Mouse (Mus musculus): ENCODE data around the gene Mst1r.

GRCm38 (mm10) chr9:107923956-107924355 is 17.3 kb downstream of the Mst1r start:
- no peak for TF ChIP-seq GATA1 (IDR thresholded peaks at IDR 0.05; ENCODE audit: borderline replicate concordance, low read length)
- no peak for TF ChIP-seq FLI1 (IDR thresholded peaks at IDR 0.05; ENCODE audit: low read length)
